Mouse (Mus musculus) stomach, postnatal 0 days (tissue): ENCODE measurements around the gene Sacm1l.

Experiments
- CTCF ChIP-seq: IDR thresholded peaks from 2 replicates; pipeline ENCODE4 v1.5.1; 2016; ENCODE audit warnings: antibody characterized with exemption, low read depth, mild to moderate bottlenecking, moderate library complexity
- EP300 ChIP-seq: optimal IDR thresholded peaks from 2 replicates; pipeline ENCODE3; 2016; ENCODE audit warnings: antibody characterized with exemption

DNA sequence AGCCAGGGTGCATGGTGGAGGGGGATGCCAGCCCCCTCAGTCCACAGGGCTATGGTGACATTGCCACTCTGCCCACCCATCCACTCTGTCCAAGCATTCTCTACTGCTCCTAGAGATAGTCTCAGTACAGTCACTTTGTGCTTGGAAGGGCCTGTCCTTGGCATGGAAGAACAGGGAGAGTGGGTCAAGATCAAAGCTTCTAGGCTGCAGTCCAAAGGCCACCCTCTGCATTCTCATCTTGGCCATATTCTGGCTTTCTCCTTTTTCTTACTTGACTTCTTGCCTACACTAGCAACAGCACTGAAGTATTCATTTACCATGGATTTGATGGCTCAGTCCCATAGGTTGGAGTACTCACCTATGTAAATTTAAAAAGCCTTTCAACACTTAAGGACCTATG is 108.7 kb downstream of the Sacm1l start:
- TF ChIP-seq CTCF (no peak), EP300 (no peak)
